Mouse (Mus musculus) testis, postnatal 10 days (tissue): ENCODE measurements around the gene Hpdl.
A peak's percentile ranks its signal among the peaks of the same experiment; 100 is the strongest.
"Not testable (repeated sequence)": the region's sequence is repeated elsewhere in the genome, so short reads cannot be mapped to it uniquely, and the experiment has no call there.

Experiments
- DNase-seq: peaks from one replicate; pipeline ENCODE4 v3.0.0; 2021; ENCODE audit warnings: low spot score

The Hpdl gene

GRCm38 (mm10) chr4:116821694-116822016 is at the start of gene Hpdl:
Gene Hpdl, minus strand, starts transcription at chr4:116821707.
- DNase-seq, result no peak

DNA sequence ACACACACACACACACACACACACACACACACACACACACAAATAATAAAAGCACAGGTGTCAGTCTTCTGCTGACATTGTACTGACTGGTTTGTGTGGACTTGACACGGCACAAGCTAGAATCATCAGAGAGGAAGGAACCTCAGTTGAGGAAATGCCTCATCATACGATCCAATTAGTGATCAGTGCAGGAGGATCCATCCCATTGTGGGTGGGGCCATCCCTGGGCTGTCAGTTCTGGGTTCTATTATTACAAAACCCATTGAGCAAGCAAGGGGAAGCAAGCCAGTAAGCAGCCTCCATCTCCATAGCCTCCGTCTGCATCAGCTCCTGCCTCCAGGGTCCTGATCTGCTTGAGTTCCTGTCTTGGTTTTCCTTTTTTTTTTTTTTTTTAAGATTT is 48.4 kb upstream of the Hpdl start:
- DNase-seq, result no peak

DNA sequence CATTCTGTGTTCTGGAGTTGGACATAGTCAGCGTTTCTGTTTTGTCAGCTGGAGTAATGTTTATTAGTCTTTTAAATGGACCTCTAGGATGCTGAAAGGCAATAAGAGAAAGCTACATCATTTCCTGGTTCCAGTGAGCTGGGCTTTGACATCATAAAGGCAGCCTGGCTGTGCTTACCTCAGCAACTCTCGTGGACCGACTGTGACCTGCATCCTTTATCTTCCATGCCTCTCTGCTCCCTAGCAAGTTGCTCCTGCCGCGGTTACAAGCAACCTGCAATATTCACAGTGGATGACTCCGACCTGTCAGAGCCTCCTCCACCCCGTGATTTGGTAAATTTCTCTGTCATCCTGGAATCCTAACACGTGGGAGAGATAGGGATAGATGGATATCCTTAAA is 40.5 kb upstream of the Hpdl start:
- DNase-seq, result no peak

GRCm38 (mm10) chr4:116859711-116860110 is 38.2 kb upstream of the Hpdl start:
- DNase-seq, result no peak

DNA sequence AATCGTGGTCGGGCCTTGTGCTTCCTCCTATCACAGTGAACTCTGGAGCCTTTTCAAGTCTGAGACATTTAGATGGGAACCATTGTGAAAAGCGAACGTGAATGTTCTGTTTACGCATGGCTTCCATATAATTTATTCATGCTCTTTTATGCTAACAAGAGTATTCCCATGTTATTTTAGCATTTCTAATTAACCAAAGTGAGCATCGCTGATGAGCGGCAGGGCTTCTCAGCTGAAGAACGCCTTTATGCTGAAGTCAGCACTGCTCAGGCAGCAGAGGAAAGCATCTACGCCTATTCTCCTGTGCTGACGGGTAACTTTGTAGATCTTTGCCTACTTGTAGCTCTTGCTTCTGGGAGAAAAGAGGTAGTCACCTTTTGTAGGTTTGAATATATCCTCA is 35.7 kb upstream of the Hpdl start:
- DNase-seq, result no peak

GRCm38 (mm10) chr4:116854286-116854685 is 32.8 kb upstream of the Hpdl start:
- no peak for DNase-seq

DNA sequence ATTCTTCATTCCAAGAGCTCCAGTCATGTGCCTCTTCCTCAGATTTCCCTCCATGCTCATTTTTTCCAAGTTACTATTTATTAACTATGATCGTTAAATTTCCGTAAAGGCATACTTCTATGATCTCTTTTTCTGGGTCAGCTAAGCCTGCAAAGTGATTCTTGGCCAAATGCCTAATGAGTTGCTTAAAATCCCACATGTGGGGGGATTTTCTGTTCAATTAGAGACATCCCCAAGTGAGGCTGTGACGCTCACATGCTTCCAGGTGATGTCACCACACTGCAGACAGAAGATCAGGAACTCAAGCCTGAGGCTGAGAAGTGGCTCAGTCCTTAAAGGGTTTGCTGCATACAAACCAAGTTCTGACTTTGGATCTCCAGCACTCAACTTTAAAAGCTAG is 28.4 kb upstream of the Hpdl start:
- DNase-seq, result no peak

DNA sequence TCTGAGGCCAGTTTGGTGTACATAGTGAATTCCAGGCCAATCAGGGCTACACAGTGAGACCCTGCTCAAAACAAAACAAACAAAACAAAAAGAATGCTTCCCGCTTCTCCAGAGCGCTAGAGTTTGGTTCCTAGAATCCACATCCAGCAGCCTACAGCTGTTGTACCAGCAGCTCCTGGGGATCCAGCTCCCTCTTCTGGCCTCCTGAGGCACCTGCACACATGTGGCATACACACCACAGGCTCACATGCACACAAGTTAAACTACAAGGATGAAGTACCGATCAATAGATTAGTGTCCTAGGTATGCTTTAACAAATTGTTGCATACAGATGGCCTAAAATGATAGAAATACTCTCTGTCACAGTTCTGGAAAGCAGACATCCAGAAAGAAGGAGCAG is 22.8 kb upstream of the Hpdl start:
- no peak for DNase-seq

- no peak for DNase-seq
These were observed 19.3 kb upstream of the Hpdl start for GRCm38 (mm10) chr4:116840841-116841240.

DNA sequence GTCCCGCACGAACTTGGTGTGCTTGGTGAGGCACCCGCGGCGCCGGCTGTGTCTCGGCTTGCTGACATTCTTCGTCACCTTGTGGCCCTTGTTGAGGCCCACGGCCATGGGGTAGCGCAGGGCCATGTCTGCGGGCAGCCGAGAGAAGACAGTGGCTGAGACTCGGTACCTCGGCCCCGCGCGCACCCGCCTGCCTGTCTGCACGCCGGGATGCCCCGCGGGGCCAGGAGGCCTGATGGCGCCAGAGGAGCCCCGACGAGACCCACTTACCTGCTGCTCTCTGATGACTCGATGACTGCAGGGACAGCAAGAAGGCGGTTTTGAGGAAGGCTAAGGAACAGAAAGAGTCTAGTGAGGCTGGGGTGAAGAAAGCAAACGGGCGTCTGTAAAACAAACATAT is 18.6 kb upstream of the Hpdl start:
- DNase-seq, result not testable (repeated sequence)

- DNase-seq, result no peak
These were observed 17.5 kb upstream of the Hpdl start for GRCm38 (mm10) chr4:116838999-116839398.

DNA sequence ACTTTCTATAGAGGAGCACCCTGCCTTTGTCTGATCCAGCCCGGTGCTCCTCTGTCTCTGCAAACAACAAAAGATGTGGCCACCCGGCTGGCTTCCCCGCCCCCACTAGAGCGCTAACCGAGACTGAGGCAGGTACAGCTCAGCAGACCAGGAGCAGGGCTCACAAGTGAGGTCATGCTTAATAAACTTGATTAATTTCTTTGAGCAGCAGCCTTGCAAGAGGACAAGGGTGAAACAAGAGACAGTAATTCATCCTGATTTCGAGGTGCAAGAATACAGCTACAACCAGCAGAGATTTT is 8.5 kb upstream of the Hpdl start:
- no peak for DNase-seq

DNA sequence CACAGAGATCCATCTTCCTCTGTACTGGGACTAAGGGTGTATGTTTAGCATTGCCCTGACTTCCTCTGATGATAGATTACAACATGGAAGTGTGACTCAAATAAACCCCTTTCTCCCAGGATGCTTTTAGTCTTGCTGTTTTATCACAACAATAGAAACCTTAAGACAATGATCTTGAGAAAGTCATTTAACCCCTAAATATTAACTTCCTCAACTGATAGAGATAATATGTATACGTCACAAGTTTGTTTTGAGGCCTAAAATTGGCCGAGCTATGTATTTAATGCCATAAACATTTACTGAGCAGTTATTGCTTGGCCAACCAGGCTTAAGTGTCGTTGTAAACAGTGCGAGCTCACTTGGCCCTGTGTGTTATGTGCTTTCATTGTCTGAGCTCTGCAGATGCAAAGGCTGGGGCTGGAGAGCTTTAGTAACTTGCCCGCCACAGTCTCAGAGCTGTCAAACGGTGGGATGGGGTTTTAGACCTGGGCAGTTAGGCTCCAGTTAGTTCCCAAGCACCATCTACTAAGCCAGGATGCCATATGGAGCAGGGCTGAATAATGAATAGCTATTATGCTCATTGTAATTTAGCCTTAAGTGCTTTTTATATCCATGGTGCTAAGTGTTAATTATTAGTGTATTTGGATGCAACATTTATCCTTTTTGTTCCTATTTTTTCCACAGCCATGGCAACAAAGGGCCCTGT is 8.0 kb upstream of the Hpdl start:
- no peak for DNase-seq

DNA sequence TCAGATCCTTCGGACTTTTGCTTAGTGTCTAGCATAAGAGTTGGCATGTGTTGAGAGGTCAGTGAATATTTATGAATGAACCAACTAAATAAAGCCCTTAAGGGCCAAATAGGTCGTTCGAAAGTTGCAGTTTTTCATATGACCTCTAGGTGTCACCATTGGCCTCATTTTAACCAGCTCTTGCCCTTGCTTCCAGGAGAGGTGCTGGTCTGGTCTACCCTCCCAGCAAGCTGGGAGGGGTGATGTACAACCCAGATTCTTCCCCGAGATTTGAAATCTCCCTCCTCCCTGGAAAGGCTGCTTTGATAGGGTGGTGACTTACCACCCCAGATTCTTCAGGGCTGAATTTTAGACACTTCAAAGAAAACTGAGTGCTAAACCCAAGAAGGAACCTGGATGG is 6.3 kb upstream of the Hpdl start:
- DNase-seq, result no peak

- DNase-seq, result peak; percentile 74
These were observed 3.1 kb upstream of the Hpdl start for GRCm38 (mm10) chr4:116824541-116825004.

GRCm38 (mm10) chr4:116820902-116821693 is 409 bp downstream of the Hpdl start:
- peak; percentile 86 for DNase-seq

- DNase-seq, result no peak
These were observed 1.3 kb downstream of the Hpdl start for GRCm38 (mm10) chr4:116819968-116820901.

DNA sequence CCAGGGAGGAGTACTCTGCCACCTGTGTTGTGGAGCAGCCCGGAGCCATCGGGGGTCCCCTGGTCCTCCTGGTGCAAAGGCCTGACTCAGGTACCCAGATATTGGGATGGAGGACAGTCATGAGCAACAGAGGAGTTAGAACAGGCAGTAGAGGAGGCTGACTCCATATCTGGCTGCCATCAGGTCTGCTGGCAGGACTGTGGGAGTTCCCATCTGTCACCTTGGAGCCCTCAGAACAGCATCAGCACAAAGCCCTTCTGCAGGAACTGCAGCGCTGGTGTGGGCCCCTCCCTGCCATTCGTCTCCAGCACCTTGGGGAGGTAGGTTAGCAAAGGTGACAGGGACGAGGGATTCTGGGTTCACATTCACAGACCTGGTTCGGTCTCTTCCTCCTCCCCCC is 4.0 kb downstream of the Hpdl start:
- no peak for DNase-seq

- no peak for DNase-seq
These were observed 6.2 kb downstream of the Hpdl start for GRCm38 (mm10) chr4:116815276-116815675.

DNA sequence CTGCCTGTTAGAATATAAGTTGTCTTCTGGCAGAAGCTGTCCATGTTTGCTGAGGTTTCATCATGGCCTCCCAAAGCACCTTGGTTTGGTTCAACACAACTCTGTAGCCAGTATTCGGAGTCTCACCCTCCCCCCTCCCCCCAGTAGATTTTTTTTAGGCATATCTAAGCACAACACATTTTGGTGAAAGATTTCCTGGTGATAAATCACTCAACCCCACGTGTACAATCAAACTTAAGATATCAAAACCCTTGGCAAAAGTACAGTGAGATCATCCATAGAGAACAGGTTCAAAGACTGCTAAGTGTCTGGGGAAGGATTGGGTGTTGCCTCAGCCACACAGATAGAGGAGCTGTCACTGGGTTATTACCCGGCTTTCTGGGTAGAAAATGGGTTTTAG is 10.5 kb downstream of the Hpdl start:
- DNase-seq, result no peak

DNA sequence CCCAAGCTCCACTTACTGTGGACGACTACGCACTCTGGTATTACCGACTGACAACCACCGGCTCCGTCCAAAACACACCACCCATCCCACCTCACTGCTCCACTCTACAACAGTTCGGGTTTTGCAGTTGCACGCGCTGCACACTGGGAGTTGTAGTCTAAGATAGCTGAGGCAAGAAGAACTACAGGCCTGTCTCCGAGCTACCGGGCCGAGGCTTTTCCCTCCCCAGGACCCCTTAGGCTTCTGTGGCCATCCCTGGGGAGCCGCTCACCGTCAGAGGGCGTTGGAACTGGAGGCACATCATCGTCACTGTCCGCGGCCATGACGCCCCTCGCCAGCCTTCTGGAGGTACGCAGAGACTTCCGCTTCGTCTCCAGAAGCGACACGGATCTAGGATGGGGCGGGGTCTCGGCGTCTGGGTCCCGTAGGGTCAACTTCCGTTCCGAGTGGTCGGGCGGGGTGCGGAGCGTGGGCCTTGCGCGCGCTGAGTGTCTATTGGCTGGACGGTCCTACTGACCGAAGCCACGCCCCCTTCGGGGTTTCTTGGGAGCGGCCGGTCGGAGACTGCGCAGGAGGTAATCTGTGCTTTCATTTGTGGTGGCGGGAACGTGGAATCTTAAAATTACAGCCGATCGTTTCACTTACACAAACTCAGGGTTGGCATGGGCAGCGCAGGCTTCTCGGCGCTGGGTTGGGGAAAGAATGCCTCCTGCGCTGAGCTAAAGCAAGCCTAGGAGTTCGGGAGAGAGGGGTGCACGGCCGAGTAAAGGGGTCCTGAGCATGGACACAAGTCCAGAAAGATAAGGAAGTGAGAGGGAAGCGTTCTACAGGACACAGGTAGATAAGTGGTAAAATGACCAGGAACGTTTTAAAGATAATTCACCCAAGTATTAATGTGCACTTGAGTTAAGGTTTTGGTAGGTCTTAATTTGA is 14.0 kb downstream of the Hpdl start, which contains the start of the genes Toe1 and Mutyh:
Gene Toe1 (minus strand): TSS at position 444 of the 933 bp plus-strand sequence.
Gene Mutyh (plus strand): TSS at position 527 of the 933 bp plus-strand sequence.
- DNase-seq, result peak; percentile 97
